Mouse (Mus musculus) monocyte, adult 5-6 weeks (primary cell): ENCODE data around the gene Hnrnph1. TPM values are rescaled to one million over a fixed set of nuclear protein-coding genes. Genes with fewer than 3 reads are reported as not detected.

Source experiments
- ATAC-seq: fragments of 153-309, 156-312 bp; replicated peaks from 2 replicates; pipeline ENCODE4 v1.8.0; 2017; ENCODE audit warnings: mild to moderate bottlenecking; ENCODE audit not compliant: low TSS enrichment, insufficient number of reproducible peaks, severe bottlenecking, poor library complexity, low FRiP score
- total RNA-seq: library from RNA; stranded (forward); fragments of 200-1000, 200-491, 200-594 nt; gene quantifications from 3 replicates; pipeline ENCODE4 v1.2.3, GENCODE M21; 2017

The Hnrnph1 gene
- total RNA-seq, 1 experiment from 2014 or later: 1,161 TPM

GRCm38 (mm10) chr11:50370969-50371368, 5.8 kb upstream of the Hnrnph1 start:
- ATAC-seq: no peak

- ATAC-seq: peak; percentile 47; the same call in 1 of the 2 replicates
These were observed 5.4 kb upstream of the Hnrnph1 start for GRCm38 (mm10) chr11:50371399-50371841.

- ATAC-seq: no peak
These were observed 4.9 kb upstream of the Hnrnph1 start for GRCm38 (mm10) chr11:50371911-50372310.

DNA sequence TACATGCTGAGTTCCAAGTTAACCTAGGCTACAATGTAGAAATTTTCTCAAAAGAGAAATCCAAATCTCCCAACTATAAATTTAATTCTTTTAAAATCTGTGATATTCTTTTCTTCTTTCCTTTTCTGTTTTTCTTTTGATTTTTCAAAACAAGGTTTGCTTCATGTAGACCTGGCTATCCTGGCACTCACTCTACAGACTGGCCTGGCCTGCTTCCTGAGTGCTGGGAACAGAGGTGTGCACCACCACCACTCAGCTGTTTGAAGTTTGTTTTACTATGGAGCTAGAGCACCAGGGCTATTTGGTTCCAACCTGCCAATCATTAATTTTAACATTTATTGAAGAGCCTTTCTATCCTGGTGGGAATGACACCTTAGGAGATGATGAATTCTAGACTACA, 3.7 kb upstream of the Hnrnph1 start:
- ATAC-seq: no peak

GRCm38 (mm10) chr11:50373621-50374020, 3.2 kb upstream of the Hnrnph1 start:
- no peak for ATAC-seq

GRCm38 (mm10) chr11:50374286-50375015, 2.3 kb upstream of the Hnrnph1 start:
- no peak for ATAC-seq

DNA sequence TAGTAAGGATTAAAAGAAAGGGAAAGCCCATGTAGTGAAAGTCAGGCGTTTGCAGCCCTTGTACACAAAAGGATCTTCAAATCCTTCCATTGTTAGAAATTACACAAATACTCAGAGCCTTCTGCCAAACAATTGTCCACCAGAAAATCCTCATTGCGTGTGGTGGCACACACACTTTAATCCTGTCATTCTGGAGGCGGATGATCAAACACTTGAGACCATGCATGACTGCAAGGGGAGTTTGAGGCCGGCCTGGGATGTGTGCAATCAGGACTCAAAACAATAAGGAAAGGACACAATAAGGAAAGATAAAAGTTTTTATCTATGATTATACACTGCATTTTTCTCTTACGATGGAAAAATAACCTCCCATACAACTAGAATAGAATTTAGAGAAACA, 1.4 kb upstream of the Hnrnph1 start:
- no peak for ATAC-seq

DNA sequence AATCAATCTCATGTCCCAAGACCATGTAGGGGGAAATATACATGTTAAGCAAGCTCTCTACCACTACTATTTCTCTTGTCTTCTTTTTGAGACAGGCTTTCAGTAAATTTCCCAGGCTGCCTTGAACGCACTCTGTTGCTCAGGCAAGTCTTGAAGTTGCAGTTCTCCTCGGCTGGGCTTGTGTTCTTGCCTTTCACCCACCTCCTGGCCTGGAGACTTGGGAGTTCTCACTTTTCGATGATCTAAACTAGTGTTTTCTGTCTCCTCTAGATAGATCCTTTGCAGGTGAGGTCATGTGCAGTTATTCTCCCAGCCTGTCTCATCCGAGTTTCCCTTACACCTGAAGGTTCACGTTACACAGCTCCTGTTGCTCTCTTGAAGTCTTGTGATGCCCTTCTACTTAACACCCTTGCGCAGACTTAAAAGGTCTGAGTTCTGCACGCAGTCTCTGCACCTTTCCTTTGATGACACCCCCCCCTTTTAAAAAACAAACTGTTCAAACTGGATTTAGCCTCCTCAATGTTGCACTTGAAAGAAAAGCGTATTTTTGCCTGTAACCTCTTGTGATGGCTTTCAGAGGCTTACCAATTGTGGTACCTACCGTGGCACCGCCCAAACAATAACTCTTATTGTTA, 517 bp upstream of the Hnrnph1 start:
- no peak for ATAC-seq

GRCm38 (mm10) chr11:50377892-50378684, 1.3 kb downstream of the Hnrnph1 start:
- ATAC-seq: peak; percentile 28

DNA sequence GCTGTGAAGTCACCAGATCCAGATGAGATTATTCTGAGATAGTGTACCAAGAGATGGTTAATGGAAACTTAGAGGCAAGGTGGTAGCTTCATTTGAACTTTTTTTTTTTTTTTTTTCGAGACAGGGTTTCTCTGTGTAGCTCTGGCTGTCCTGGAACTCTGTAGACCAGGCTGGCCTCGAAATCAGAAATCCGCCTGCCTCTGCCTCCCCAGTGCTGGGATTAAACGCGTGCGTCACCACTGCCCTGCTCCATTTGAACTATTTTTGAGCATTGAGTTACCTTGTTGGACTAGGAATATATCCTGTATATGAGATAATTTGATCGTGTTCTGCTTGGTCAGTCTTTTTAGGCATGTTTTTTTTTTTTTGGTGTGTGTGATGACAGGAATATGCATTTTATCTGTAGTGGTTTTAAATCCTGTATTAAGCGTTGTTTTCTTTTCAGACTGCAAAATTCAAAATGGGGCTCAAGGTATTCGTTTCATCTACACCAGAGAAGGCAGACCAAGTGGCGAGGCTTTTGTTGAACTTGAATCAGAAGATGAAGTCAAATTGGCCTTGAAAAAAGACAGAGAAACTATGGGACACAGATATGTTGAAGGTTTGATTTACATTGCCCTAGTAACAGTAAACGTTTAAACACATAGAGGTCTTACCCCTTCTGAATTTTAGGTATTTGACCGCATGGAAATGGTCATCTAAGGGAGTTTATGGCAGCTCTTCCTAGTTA, 2.4 kb downstream of the Hnrnph1 start:
- ATAC-seq: no peak

DNA sequence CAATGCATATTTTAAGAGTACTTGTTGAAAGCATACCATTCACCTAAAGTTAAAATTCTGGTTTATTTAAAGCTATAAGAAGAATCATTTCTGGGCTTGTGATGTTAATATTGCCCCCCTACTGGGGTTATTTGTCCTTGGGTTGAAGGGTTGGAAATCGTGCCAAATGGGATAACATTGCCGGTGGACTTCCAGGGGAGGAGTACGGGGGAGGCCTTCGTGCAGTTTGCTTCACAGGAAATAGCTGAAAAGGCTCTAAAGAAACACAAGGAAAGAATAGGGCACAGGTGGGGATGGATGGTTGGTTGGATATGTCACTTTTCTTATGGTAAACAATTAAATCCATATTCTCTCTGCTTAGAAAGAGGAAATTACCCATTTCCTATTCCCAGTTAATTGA, 4.5 kb downstream of the Hnrnph1 start:
- no peak for ATAC-seq

DNA sequence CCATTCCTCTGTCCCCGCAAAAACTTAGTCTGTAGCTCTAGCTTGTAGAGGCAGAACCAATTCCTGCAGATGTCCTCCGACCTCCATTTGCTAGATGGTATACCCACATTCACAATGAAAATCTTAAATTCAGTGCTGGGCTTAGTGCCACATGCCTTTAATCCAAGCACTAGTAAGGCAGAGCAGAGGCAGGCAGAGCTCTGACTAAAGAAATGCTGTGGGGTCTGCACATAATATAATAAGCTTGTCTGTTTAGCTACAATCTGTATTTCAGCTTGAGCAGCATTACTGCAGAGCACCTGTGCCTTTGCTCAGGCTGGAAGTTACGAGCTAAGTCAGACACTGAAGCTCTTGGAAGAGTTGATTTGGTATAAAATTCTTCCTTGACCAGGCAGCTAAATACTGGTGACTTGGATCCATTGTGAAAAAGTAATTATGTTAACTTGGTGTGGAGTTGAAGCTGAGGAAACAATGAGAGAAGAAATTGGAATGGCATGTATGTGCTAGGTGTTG, 10.4 kb downstream of the Hnrnph1 start:
- no peak for ATAC-seq

- no peak for ATAC-seq
These were observed 10.9 kb downstream of the Hnrnph1 start for GRCm38 (mm10) chr11:50387697-50388096.

GRCm38 (mm10) chr11:50388217-50388929, 11.6 kb downstream of the Hnrnph1 start:
- no peak for ATAC-seq

DNA sequence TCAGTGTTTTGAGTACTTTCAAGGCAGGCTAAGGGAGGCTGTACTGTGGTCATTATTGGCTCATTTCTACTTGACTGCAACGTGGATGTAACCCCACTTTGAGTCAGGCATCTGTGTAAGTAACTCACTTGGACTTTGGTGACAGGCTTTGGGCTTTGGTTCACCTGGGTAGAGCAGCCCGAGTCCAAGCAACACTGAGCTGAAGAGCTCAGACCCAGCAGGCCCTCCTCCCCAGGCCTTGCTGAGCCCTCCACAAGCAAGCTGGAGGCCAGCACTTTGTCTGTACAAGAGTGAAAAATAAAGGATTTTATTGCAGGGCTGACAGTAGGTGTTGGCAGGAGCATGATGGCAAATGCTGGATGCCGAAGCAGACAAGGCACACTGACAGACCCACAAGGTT, 12.2 kb downstream of the Hnrnph1 start:
- no peak for ATAC-seq

DNA sequence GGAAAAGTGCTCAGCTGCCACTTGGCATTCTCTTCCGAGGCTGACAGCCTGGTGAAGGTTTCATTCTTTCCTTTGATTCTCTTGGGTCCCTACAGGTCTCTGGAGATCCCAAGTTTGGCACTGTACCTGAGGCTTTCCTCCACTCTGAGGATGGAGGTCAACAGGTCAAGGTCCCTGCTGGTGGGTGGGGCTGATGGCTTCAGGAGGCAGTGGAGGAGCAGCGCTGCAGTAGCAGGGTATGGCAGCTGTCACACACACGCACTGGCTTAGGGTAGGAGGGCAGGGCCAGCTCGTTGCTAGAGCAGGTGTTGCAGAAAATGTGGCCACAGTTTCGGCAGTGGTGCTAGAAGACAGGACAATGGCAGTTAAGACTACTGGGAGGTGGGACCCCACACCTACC, 12.8 kb downstream of the Hnrnph1 start:
- no peak for ATAC-seq

- ATAC-seq: no peak
These were observed 14.6 kb downstream of the Hnrnph1 start for GRCm38 (mm10) chr11:50391272-50391960.

- no peak for ATAC-seq
These were observed 16.5 kb downstream of the Hnrnph1 start for GRCm38 (mm10) chr11:50393306-50393705.
